Mouse (Mus musculus) kidney, postnatal 0 days (tissue): ENCODE results near the gene H2-Q10. TPM values are rescaled to one million over a fixed set of nuclear protein-coding genes. Genes with fewer than 3 reads are reported as not detected.
"Not testable (repeated sequence)": the region's sequence is repeated elsewhere in the genome, so short reads cannot be mapped to it uniquely, and the experiment has no call there.

Source experiments
- ATAC-seq: fragments of 200-750 bp; cut with Nextera tagmentation; replicated peaks from 2 replicates; pipeline ENCODE4 v1.8.0; 2017; ENCODE audit warnings: low read depth, moderate number of reproducible peaks, moderate TSS enrichment, moderate library complexity; ENCODE audit not compliant: low FRiP score
- DNase-seq: peaks from one replicate; pipeline ENCODE4 v3.0.0-alpha.2; 2016; ENCODE audit warnings: low spot score
- H3K27ac ChIP-seq: fragments of 300-500 bp; sonication (generic); 2 replicates; pipeline ENCODE4 v1.5.1; 2014; ENCODE audit warnings: mild to moderate bottlenecking
- H3K27me3 ChIP-seq: fragments of 300-500 bp; sonication (generic); 2 replicates; pipeline ENCODE4 v1.6.1; 2014; ENCODE audit warnings: low read length, mixed read lengths; ENCODE audit not compliant: insufficient read depth
- H3K36me3 ChIP-seq: fragments of 300-500 bp; sonication (generic); 2 replicates; pipeline ENCODE4 v1.6.1; 2014; ENCODE audit warnings: low read length, mixed read lengths; ENCODE audit not compliant: insufficient read depth
- H3K4me1 ChIP-seq: fragments of 300-500 bp; sonication (generic); replicated peaks from 2 replicates; pipeline ENCODE4 v1.6.1; 2014; ENCODE audit warnings: antibody characterized with exemption, low read length, mixed read lengths; ENCODE audit not compliant: insufficient read depth
- H3K4me2 ChIP-seq: fragments of 300-500 bp; sonication (generic); 2 replicates; pipeline ENCODE4 v1.6.1; 2014; ENCODE audit warnings: mild to moderate bottlenecking, low read length, moderate library complexity, mixed read lengths
- H3K4me3 ChIP-seq: fragments of 300-500 bp; sonication (generic); replicated peaks from 2 replicates; pipeline ENCODE4 v1.5.1; 2014; ENCODE audit warnings: low read depth, low read length
- H3K9ac ChIP-seq: fragments of 300-500 bp; sonication (generic); 2 replicates; pipeline ENCODE4 v1.6.1; 2014; ENCODE audit warnings: low read depth, low read length
- H3K9me3 ChIP-seq: fragments of 300-500 bp; sonication (generic); replicated peaks from 2 replicates; pipeline ENCODE4 v1.6.1; 2016; ENCODE audit warnings: low read length, inconsistent platforms, mixed read lengths
- CTCF ChIP-seq: IDR thresholded peaks from 2 replicates; pipeline ENCODE4 v1.5.1; 2016; ENCODE audit warnings: antibody characterized with exemption, low read depth, mild to moderate bottlenecking, moderate library complexity
- WGBS: fragments of 180-500 bp; shearing (Covaris S2); extraction: QIAGEN DNeasy Blood & Tissue Kit; methylation state at CpG from one replicate; pipeline ENCODE4 v1.1.7; 2014; 5-methylcytosine and 5-hydroxymethylcytosine counted together
- polyA plus RNA-seq: library from polyadenylated mRNA; unstranded; fragments of >200 nt; fragmentation: Nextera tagmentation; extraction: Ambion mirVana; gene quantifications from 2 replicates; pipeline ENCODE4 v1.2.1, GENCODE M21; 2015

Gene H2-Q10
- polyA plus RNA-seq, 1 experiment from 2014 or later, result 1.4 TPM

- H3K36me3 ChIP-seq, H3K4me1 ChIP-seq, ATAC-seq, H3K9me3 ChIP-seq, H3K9ac ChIP-seq, H3K27ac ChIP-seq, H3K4me2 ChIP-seq, H3K4me3 ChIP-seq: not testable (repeated sequence)
- H3K27me3 ChIP-seq, result peaks cover 17% of the 10 kb centered on the region
- 7% methylated on average over 8 of the region's 8 CpGs for WGBS
- peak; percentile 83 for TF ChIP-seq CTCF
- DNase-seq, result peak; percentile 32
These were observed 4.2 kb upstream of the H2-Q10 start for GRCm38 (mm10) chr17:35465651-35466050.

- peaks cover 20% of the 10 kb centered on the region for H3K27me3 ChIP-seq
- not testable (repeated sequence) for H3K9me3 ChIP-seq, ATAC-seq, H3K27ac ChIP-seq, DNase-seq, H3K4me3 ChIP-seq, H3K9ac ChIP-seq, H3K4me2 ChIP-seq, H3K4me1 ChIP-seq, H3K36me3 ChIP-seq
- 63% methylated on average over 3 of the region's 3 CpGs for WGBS
These were observed 953 bp upstream of the H2-Q10 start for GRCm38 (mm10) chr17:35468936-35469335.

GRCm38 (mm10) chr17:35484066-35484465 is 14.2 kb downstream of the H2-Q10 start:
- no peaks in the 10 kb centered on the region for H3K36me3 ChIP-seq
- no peaks in the 10 kb centered on the region for H3K4me1 ChIP-seq
- ATAC-seq (no peak), DNase-seq (peak; percentile 78)
- no peaks in the 10 kb centered on the region for H3K9me3 ChIP-seq
- no peak overlapping the region for H3K9ac ChIP-seq
- H3K27me3 ChIP-seq, result no peaks in the 10 kb centered on the region
- no peak overlapping the region for H3K27ac ChIP-seq
- under 1% methylated on average over 9 of the region's 9 CpGs for WGBS
- peak; percentile 92 for TF ChIP-seq CTCF
- no peak overlapping the region for H3K4me3 ChIP-seq
- no peak overlapping the region for H3K4me2 ChIP-seq

- no peak for TF ChIP-seq CTCF
- Histone ChIP-seq H3K9ac (no peak overlapping the region), H3K9me3 (no peaks in the 10 kb centered on the region), H3K4me1 (no peaks in the 10 kb centered on the region), H3K4me3 (no peak overlapping the region), H3K36me3 (no peaks in the 10 kb centered on the region), H3K27me3 (no peaks in the 10 kb centered on the region), H3K27ac (no peak overlapping the region), H3K4me2 (no peak overlapping the region)
- 38% methylated on average over 4 of the region's 4 CpGs for WGBS
- ATAC-seq (no peak), DNase-seq (no peak)
These were observed 15.8 kb downstream of the H2-Q10 start for GRCm38 (mm10) chr17:35485702-35486101.

DNA sequence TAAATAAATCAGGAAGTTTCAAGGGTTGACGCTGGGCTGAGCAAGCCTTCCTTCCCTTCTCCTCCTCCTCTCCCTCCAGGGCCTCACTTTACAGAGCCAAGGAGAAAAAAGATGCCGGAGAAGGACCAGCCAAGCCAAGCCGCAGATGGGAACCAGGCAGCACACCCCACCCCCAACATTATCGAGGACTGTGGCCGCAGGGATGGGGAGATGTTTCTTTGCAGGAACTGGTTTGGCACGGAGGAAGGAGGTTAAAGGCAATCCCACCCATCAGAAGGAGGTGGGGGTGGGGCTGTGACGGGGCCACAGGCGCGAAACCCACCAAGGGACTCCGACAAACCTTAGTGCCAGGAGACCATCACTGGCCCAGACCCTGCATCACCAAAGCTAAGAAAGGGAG is 16.8 kb downstream of the H2-Q10 start:
- H3K4me1 ChIP-seq, result no peaks in the 10 kb centered on the region
- H3K27me3 ChIP-seq, result no peaks in the 10 kb centered on the region
- no peak for TF ChIP-seq CTCF
- no peak overlapping the region for H3K4me2 ChIP-seq
- no peak overlapping the region for H3K9ac ChIP-seq
- ATAC-seq (no peak), DNase-seq (no peak)
- 60% methylated on average over 10 of the region's 10 CpGs for WGBS
- no peak overlapping the region for H3K4me3 ChIP-seq
- no peaks in the 10 kb centered on the region for H3K9me3 ChIP-seq
- no peak overlapping the region for H3K27ac ChIP-seq
- H3K36me3 ChIP-seq, result no peaks in the 10 kb centered on the region

DNA sequence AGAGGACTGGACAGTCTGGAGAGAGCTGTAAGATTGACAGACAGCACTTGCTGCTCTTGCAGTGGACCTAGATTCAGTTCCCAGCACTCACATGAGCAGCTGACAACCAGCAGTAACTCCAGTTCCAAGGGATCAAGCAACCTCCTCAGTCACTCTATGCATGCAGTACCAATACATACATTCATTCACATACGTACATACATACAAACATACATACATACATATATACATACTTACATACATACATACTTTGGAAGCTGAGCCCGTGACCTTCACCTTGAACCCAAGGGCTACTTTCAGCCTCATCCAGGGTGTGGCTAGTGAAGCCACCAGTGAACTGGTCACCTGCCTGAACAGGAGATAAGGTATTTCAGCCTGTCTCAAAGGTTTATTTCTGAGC is 18.2 kb downstream of the H2-Q10 start:
- H3K4me1 ChIP-seq, result no peaks in the 10 kb centered on the region
- H3K9me3 ChIP-seq, result no peaks in the 10 kb centered on the region
- H3K36me3 ChIP-seq, result no peaks in the 10 kb centered on the region
- H3K4me3 ChIP-seq, result no peak overlapping the region
- DNase-seq (no peak), ATAC-seq (no peak)
- WGBS, result 98% methylated on average over 2 of the region's 2 CpGs
- no peak overlapping the region for H3K9ac ChIP-seq
- H3K27ac ChIP-seq, result no peak overlapping the region
- TF ChIP-seq CTCF, result no peak
- no peaks in the 10 kb centered on the region for H3K27me3 ChIP-seq
- H3K4me2 ChIP-seq, result no peak overlapping the region

GRCm38 (mm10) chr17:35490320-35490719 is 20.4 kb downstream of the H2-Q10 start:
- no peaks in the 10 kb centered on the region for H3K4me1 ChIP-seq
- H3K4me2 ChIP-seq, result no peak overlapping the region
- DNase-seq (no peak), ATAC-seq (no peak)
- H3K27ac ChIP-seq, result no peak overlapping the region
- H3K9me3 ChIP-seq, result no peaks in the 10 kb centered on the region
- WGBS, result 63% methylated on average over 5 of the region's 5 CpGs
- no peak for TF ChIP-seq CTCF
- no peak overlapping the region for H3K9ac ChIP-seq
- no peak overlapping the region for H3K4me3 ChIP-seq
- H3K27me3 ChIP-seq, result no peaks in the 10 kb centered on the region
- no peaks in the 10 kb centered on the region for H3K36me3 ChIP-seq
